Mouse (Mus musculus): ENCODE measurements around the gene Dusp12. TPM values are rescaled to one million over a fixed set of nuclear protein-coding genes. Genes with fewer than 3 reads are reported as not detected.

The Dusp12 gene
- total and polyA plus RNA-seq, 3 experiments = 30.4 to 41.7 (median 30.9) TPM

GRCm38 (mm10) chr1:170912891-170913615, 27.7 kb upstream of the Dusp12 start, which contains the start of gene Fcrlb:
Fcrlb (minus strand) TSS chr1:170912941.
- dilution Hi-C loops (cut with MboI; ENCODE audit: extremely low pct_ligation_motif_present, extremely low pct_unique_long_range_greater_than_20kb, low sequenced_read_pairs) = no loop called here
- TF ChIP-seq PAX5 (IDR thresholded peaks at IDR 0.05; ENCODE audit: low read length) (no peak), POLR2AphosphoS2 (IDR thresholded peaks at IDR 0.05; ENCODE audit: low read depth, low read length) (no peak), ELF1 (IDR thresholded peaks at IDR 0.05; ENCODE audit: low read depth, low read length) (no peak), MXI1 (IDR thresholded peaks at IDR 0.05; ENCODE audit: low read depth, low read length) (no peak), CHD2 (IDR thresholded peaks at IDR 0.05; ENCODE audit: low read length) (no peak), JUND (conservative IDR thresholded peaks at IDR 0.05; ENCODE audit: low read depth, low read length) (no peak), UBTF (IDR thresholded peaks at IDR 0.05; ENCODE audit: low read depth, low read length) (no peak), HCFC1 (IDR thresholded peaks at IDR 0.05; ENCODE audit: low read depth, low read length) (no peak), SMC3 (IDR thresholded peaks at IDR 0.05; ENCODE audit: low read depth, low read length) (no peak), MEF2A (IDR thresholded peaks at IDR 0.05; ENCODE audit: borderline replicate concordance, low read depth, low read length) (no peak), ETS1 (conservative IDR thresholded peaks at IDR 0.05; ENCODE audit: low read depth, low read length) (no peak), RAD21 (IDR thresholded peaks at IDR 0.05; ENCODE audit: low read depth, low read length) (no peak), RCOR1 (conservative IDR thresholded peaks at IDR 0.05; ENCODE audit: low read depth, low read length) (no peak), E2F4 (IDR thresholded peaks at IDR 0.05; ENCODE audit: insufficient replicate concordance, low read depth, low read length) (no peak), JUN (IDR thresholded peaks at IDR 0.05; ENCODE audit: insufficient read depth, low read depth, low read length) (no peak)
- Histone ChIP-seq H3K27ac (ENCODE audit: insufficient read depth, low read depth) (no peak within 1 kb of the TSS), H3K4me2 (ENCODE audit: insufficient read depth, low read depth, poor library complexity, severe bottlenecking) (no peak within 1 kb of the TSS), H3K4me3 (replicated peaks in 1 of 3; ENCODE audit: low read depth in 2 of 3, low read length in 2 of 3, poor library complexity in 1 of 3) (no peak within 1 kb of the TSS), H3K27me3 (replicated peaks) (no peaks in the 10 kb centered on the region), H3K4me1 (ENCODE audit: control insufficient read depth in 1 of 2, insufficient read depth in 2 of 2) (0 out of 4 replicates have a peak, but pooled peaks cover 0 to 3% of the 10 kb centered on the region in 2 experiments), H3K9ac (ENCODE audit: insufficient read depth, low read depth) (no peak within 1 kb of the TSS), H3K79me2 (replicated peaks; ENCODE audit: control insufficient read depth, extremely low read depth, insufficient read depth, poor library complexity, severe bottlenecking) (no peaks in the 10 kb centered on the region), H3K36me3 (replicated peaks in 1 of 2; ENCODE audit: control insufficient read depth in 1 of 2, insufficient read depth in 1 of 2, low read length in 1 of 2) (peaks cover 0 to 15% of the 10 kb centered on the region in 2 experiments), H3K9me3 (replicated peaks; ENCODE audit: low read length) (peaks cover 7% of the 10 kb centered on the region)
- in situ Hi-C loops (cut with MboI; ENCODE audit: low pct_ligation_motif_present, low pct_unique_long_range_greater_than_20kb, low sequenced_read_pairs) = loop anchor here (5.0 kb wide), 1 partner anchor 69 kb away; no protein-coding TSS in a partner anchor
- no peak for DNase-seq (ENCODE audit: extremely low read depth)

DNA sequence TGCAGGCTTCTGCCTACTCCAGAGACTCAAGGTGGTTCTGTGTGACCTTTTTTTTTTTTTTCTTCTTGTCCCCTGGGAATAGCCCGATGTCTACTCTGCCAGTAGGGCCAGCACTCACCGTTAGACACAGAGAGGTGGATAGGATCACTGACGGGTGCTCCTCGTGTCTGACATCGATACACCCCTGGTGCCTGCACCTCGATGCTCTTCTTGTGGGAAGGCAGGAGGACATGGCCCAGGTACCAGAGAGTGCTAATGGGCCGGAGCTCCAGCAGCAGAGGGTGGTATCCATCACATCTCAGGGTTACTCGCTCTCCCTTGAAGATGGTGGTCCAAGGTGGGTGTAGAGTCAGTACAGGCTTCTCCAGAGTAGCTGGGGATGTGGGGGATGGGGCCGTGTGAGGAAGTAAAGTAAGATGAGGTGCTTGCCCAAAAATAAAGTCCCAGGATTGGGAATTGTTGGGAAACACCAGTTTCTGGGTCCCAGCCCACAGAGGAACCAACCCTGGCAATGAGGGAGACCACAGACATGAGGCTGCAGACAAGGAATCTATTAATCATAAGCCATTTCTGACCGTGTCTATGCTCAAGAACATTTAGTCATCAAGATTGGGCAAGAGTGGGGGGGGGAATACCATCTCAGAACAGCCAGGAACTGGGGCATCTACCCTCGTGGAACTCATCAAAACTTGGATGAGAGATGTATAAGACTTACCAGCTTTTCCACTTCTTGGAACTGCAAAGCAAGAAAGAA, 26.7 kb upstream of the Dusp12 start:
- Histone ChIP-seq H3K4me3 (replicated peaks in 1 of 3; ENCODE audit: low read depth in 2 of 3, low read length in 2 of 3, poor library complexity in 1 of 3) (no peak overlapping the region), H3K4me2 (ENCODE audit: insufficient read depth, low read depth, poor library complexity, severe bottlenecking) (no peak overlapping the region), H3K36me3 (replicated peaks in 1 of 2; ENCODE audit: control insufficient read depth in 1 of 2, insufficient read depth in 1 of 2, low read length in 1 of 2) (peaks cover 0 to 12% of the 10 kb centered on the region in 2 experiments), H3K9me3 (replicated peaks; ENCODE audit: low read length) (peaks cover 16% of the 10 kb centered on the region), H3K79me2 (replicated peaks; ENCODE audit: control insufficient read depth, extremely low read depth, insufficient read depth, poor library complexity, severe bottlenecking) (no peaks in the 10 kb centered on the region), H3K9ac (ENCODE audit: insufficient read depth, low read depth) (no peak overlapping the region), H3K27me3 (replicated peaks) (no peaks in the 10 kb centered on the region), H3K27ac (ENCODE audit: insufficient read depth, low read depth) (no peak overlapping the region), H3K4me1 (ENCODE audit: control insufficient read depth in 1 of 2, insufficient read depth in 2 of 2) (0 out of 4 replicates have a peak, but pooled peaks cover 0 to 3% of the 10 kb centered on the region in 2 experiments)
- TF ChIP-seq RCOR1 (conservative IDR thresholded peaks at IDR 0.05; ENCODE audit: low read depth, low read length) (no peak), ZNF384 (IDR thresholded peaks at IDR 0.05; ENCODE audit: low read depth, low read length) (peak; percentile 48)
- in situ Hi-C loops (cut with MboI; ENCODE audit: low pct_ligation_motif_present, low pct_unique_long_range_greater_than_20kb, low sequenced_read_pairs) = loop anchor here (5.0 kb wide), 1 partner anchor 70 kb away; no protein-coding TSS in a partner anchor
- no peak for DNase-seq (ENCODE audit: extremely low read depth)
- dilution Hi-C loops (cut with MboI; ENCODE audit: extremely low pct_ligation_motif_present, extremely low pct_unique_long_range_greater_than_20kb, low sequenced_read_pairs) = no loop called here

Data from CH12.LX (cell line).